Mouse (Mus musculus) heart, postnatal 0 days (tissue): ENCODE measurements around the gene Erlec1. TPM values are rescaled to one million over a fixed set of nuclear protein-coding genes. Genes with fewer than 3 reads are reported as not detected.
A peak's percentile ranks its signal among the peaks of the same experiment; 100 is the strongest.

Source experiments
- ATAC-seq: fragments of 200-750 bp; cut with Nextera tagmentation; 2 replicates; pipeline ENCODE4 v1.8.0; 2017; ENCODE audit warnings: low read depth, moderate number of reproducible peaks, moderate library complexity; ENCODE audit not compliant: insufficient read depth
- DNase-seq: peaks from one replicate; pipeline ENCODE4 v3.0.0-alpha.2; 2016; ENCODE audit warnings: low spot score
- H3K27ac ChIP-seq: fragments of 300-500 bp; sonication (generic); 2 replicates; pipeline ENCODE4 v1.5.1; 2014; ENCODE audit warnings: low read depth, mild to moderate bottlenecking
- H3K27me3 ChIP-seq: fragments of 300-500 bp; sonication (generic); 2 replicates; pipeline ENCODE4 v1.6.1; 2014; ENCODE audit warnings: low read length, mixed read lengths; ENCODE audit not compliant: control insufficient read depth, insufficient read depth
- H3K36me3 ChIP-seq: fragments of 300-500 bp; sonication (generic); replicated peaks from 2 replicates; pipeline ENCODE4 v1.6.1; 2014; ENCODE audit warnings: low read length, mixed read lengths; ENCODE audit not compliant: control insufficient read depth, insufficient read depth
- H3K4me1 ChIP-seq: fragments of 300-500 bp; sonication (generic); 2 replicates; pipeline ENCODE4 v1.6.1; 2014; ENCODE audit warnings: antibody characterized with exemption; ENCODE audit not compliant: control insufficient read depth, insufficient read depth
- H3K4me2 ChIP-seq: fragments of 300-500 bp; sonication (generic); 2 replicates; pipeline ENCODE4 v1.6.1; 2014; ENCODE audit warnings: low read depth, mild to moderate bottlenecking, low read length, moderate library complexity
- H3K4me3 ChIP-seq: fragments of 300-500 bp; sonication (generic); 2 replicates; pipeline ENCODE4 v1.5.1; 2014; ENCODE audit warnings: low read depth, low read length
- H3K9ac ChIP-seq: fragments of 300-500 bp; sonication (generic); replicated peaks from 2 replicates; pipeline ENCODE4 v1.6.1; 2014; ENCODE audit warnings: low read depth, low read length, mixed read lengths
- H3K9me3 ChIP-seq: fragments of 300-500 bp; sonication (generic); replicated peaks from 2 replicates; pipeline ENCODE4 v1.6.1; 2016; ENCODE audit warnings: low read length; ENCODE audit not compliant: control insufficient read depth
- CTCF ChIP-seq: IDR thresholded peaks from 2 replicates; pipeline ENCODE4 v1.5.1; 2016; ENCODE audit warnings: antibody characterized with exemption, control low read depth, low read depth
- EP300 ChIP-seq: IDR thresholded peaks from 2 replicates; pipeline ENCODE4 v1.6.1; 2016; ENCODE audit warnings: antibody characterized with exemption, low read depth
- WGBS: fragments of 180-500 bp; shearing (Covaris S2); extraction: QIAGEN DNeasy Blood & Tissue Kit; methylation state at CpG from one replicate; pipeline ENCODE4 v1.1.7; 2014; 5-methylcytosine and 5-hydroxymethylcytosine counted together
- polyA plus RNA-seq: library from polyadenylated mRNA; unstranded; fragments of >200 nt; fragmentation: Nextera tagmentation; extraction: Ambion mirVana; gene quantifications from 2 replicates; pipeline ENCODE4 v1.2.1, GENCODE M21; 2015
- total RNA-seq: library from RNA; depleted of rRNA; stranded (reverse); fragments of >200 nt; gene quantifications from 2 replicates; pipeline ENCODE4 v1.2.3, GENCODE M21; 2014; ENCODE audit warnings: low replicate concordance

The Erlec1 gene
- total and polyA plus RNA-seq, 2 experiments from 2014 or later = 10.6 to 14.3 TPM

DNA sequence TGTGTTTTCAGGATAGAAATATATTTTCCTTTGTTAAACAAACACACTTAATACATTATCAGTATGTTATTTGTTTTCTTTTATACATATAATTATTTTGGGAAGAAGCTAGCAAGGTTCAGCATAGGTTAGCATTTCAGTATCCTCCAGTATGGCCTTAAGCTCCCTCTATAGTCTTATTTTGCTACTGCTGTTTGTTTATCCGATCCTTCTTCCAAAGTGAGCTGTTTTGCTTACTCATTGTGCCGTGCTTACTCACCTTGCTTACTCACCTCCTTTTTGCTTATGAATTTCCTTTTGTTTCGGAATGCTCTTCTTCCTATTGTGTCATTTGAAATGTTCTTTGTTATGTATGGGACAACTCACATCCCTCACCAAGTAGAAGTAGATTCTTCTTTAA, 42.5 kb upstream of the Erlec1 start:
- WGBS = 79% methylated on average over 3 of the region's 3 CpGs
- H3K36me3 ChIP-seq = peaks cover 4% of the 10 kb centered on the region; the same call in 1 of the 2 replicates
- H3K4me3 ChIP-seq = no peak overlapping the region
- ATAC-seq (no peak), DNase-seq (no peak)
- no peak overlapping the region for H3K4me2 ChIP-seq
- H3K9ac ChIP-seq = no peak overlapping the region
- H3K27me3 ChIP-seq = no peaks in the 10 kb centered on the region
- TF ChIP-seq EP300 (no peak), CTCF (no peak)
- H3K4me1 ChIP-seq = no peaks in the 10 kb centered on the region
- H3K9me3 ChIP-seq = no peaks in the 10 kb centered on the region
- no peak overlapping the region for H3K27ac ChIP-seq

DNA sequence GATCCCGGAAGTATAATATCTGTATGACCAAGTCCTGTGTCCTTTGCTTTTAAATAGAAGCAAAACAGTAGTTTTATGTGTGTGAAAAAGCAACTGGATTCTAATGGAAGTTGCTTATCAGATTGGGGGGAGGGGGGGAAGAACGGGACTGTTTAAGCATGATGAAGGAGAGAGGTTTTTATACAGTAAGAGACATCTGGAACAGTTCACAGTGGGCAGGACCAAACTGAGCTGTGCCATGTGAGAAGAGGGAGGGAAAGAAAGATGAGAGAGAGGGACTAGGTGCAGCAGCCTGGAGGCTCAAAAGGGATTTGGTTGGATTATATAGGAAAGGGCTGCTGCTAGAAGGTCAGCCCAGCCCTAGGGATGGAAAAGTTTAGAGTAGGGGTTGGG, 32.5 kb upstream of the Erlec1 start:
- Histone ChIP-seq H3K4me3 (peak overlapping the region; percentile 63), H3K9me3 (no peaks in the 10 kb centered on the region), H3K27me3 (no peaks in the 10 kb centered on the region), H3K4me1 (peaks cover 3% of the 10 kb centered on the region; the same call in 1 of the 2 replicates), H3K9ac (peak overlapping the region; percentile 78; the same call in 1 of the 2 replicates), H3K36me3 (no peaks in the 10 kb centered on the region), H3K4me2 (peak overlapping the region; percentile 79), H3K27ac (peak overlapping the region; percentile 89)
- WGBS = 2% methylated on average over 2 of the region's 2 CpGs
- TF ChIP-seq CTCF = no peak
- TF ChIP-seq EP300 = no peak
- peak; percentile 65 for ATAC-seq
- no peak for DNase-seq

GRCm38 (mm10) chr11:30985877-30986624, 31.9 kb upstream of the Erlec1 start, which contains the start of gene Chac2:
TSS of gene Chac2 (minus strand) at chr11:30986350.
- DNase-seq = peak; percentile 98
- H3K4me3 ChIP-seq = peak within 1 kb of the TSS; percentile 63
- H3K27me3 ChIP-seq = no peaks in the 10 kb centered on the region
- ATAC-seq = peak; percentile 97
- TF ChIP-seq CTCF (no peak), EP300 (no peak)
- H3K9me3 ChIP-seq = no peaks in the 10 kb centered on the region
- peaks cover 3% of the 10 kb centered on the region; the same call in 1 of the 2 replicates for H3K4me1 ChIP-seq
- WGBS = under 1% methylated on average over 22 of the region's 22 CpGs
- peak within 1 kb of the TSS; percentile 79 for H3K4me2 ChIP-seq
- H3K36me3 ChIP-seq = no peaks in the 10 kb centered on the region
- peak within 1 kb of the TSS; percentile 78 for H3K9ac ChIP-seq
- peak within 1 kb of the TSS; percentile 89 for H3K27ac ChIP-seq

- no peak overlapping the region for H3K27ac ChIP-seq
- no peak for TF ChIP-seq CTCF
- TF ChIP-seq EP300 = no peak
- H3K27me3 ChIP-seq = no peaks in the 10 kb centered on the region
- ATAC-seq (no peak), DNase-seq (no peak)
- H3K4me3 ChIP-seq = peak overlapping the region; percentile 63
- peaks cover 3% of the 10 kb centered on the region; the same call in 1 of the 2 replicates for H3K4me1 ChIP-seq
- peak overlapping the region; percentile 79 for H3K4me2 ChIP-seq
- peak overlapping the region; percentile 78; the same call in 1 of the 2 replicates for H3K9ac ChIP-seq
- H3K9me3 ChIP-seq = no peaks in the 10 kb centered on the region
- H3K36me3 ChIP-seq = no peaks in the 10 kb centered on the region
- 44% methylated on average over 2 of the region's 2 CpGs for WGBS
These were observed 31.1 kb upstream of the Erlec1 start for GRCm38 (mm10) chr11:30985237-30985636.

- ATAC-seq (peak; percentile 75), DNase-seq (peak; percentile 53)
- H3K27me3 ChIP-seq = no peaks in the 10 kb centered on the region
- peak overlapping the region; percentile 87 for H3K4me3 ChIP-seq
- H3K36me3 ChIP-seq = peaks cover 19% of the 10 kb centered on the region
- under 1% methylated on average over 31 of the region's 32 CpGs for WGBS
- peak overlapping the region; percentile 90 for H3K4me2 ChIP-seq
- TF ChIP-seq CTCF = peak; percentile 15; the same call in 1 of the 2 replicates
- TF ChIP-seq EP300 = no peak
- peak overlapping the region; percentile 85 for H3K9ac ChIP-seq
- no peaks in the 10 kb centered on the region for H3K9me3 ChIP-seq
- H3K4me1 ChIP-seq = peaks cover 17% of the 10 kb centered on the region; the same call in 1 of the 2 replicates
- peak overlapping the region; percentile 89 for H3K27ac ChIP-seq
These were observed 523 bp downstream of the Erlec1 start for GRCm38 (mm10) chr11:30953469-30954154.
